Mouse (Mus musculus) inflammation-experienced regulatory T-cells, adult 16 weeks (primary cell): Measurements from ENCODE around the gene Vmn1r208. TPM values are rescaled to one million over a fixed set of nuclear protein-coding genes. Genes with fewer than 3 reads are reported as not detected.

ENCODE experiments used
- polyA plus RNA-seq: library from polyadenylated mRNA; unstranded; fragments of 100-300 nt; shearing (Covaris generic); gene quantifications from one replicate; pipeline ENCODE4 v1.2.1, GENCODE M21; 2017

Gene Vmn1r208
- polyA plus RNA-seq = not detected

DNA sequence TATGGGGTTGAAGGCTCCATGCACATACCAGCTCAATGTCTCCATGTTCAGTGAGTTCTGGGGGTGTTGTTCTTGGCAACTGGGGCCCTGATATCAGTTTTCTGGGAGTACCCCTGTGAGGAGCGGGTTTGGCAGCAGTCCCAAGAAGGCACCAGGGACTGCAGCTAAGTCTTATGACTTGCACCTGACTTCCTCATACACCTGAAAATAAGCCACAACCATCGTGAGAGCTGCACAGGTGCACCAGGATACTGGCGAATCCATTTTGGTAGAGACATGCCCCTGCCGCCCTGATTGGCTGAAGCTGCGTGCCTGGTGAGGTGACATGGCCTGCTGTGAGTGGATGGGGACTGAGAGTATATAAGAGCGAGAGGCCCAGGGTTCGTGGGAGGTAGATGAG, at the start of gene Vmn1r208:
Gene Vmn1r208, minus strand, starts transcription at position 101 of the 400 bp plus-strand sequence.

DNA sequence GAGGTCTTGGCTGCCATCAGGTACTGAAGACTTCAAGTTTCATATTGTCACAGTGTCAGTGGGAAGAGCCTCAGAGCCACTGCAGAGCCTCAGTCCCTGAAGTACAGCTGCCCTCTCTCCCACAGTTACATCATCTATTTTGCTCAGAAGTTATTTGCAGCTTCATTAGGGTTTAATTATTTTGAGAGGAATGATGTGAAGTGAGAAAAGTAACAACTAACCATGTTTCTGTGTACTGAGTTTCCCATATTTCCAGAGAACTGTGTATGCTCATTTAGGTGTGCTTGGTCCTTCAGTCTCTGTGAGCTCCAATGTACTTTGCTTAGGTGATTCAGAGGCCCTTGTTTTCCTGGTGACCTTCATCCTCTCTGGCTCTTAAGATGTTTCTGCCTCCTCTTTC, 32.4 kb upstream of the Vmn1r208 start, which contains the start of gene Vmn1r209:
Gene Vmn1r209, minus strand, starts transcription at position 101 of the 400 bp plus-strand sequence.

DNA sequence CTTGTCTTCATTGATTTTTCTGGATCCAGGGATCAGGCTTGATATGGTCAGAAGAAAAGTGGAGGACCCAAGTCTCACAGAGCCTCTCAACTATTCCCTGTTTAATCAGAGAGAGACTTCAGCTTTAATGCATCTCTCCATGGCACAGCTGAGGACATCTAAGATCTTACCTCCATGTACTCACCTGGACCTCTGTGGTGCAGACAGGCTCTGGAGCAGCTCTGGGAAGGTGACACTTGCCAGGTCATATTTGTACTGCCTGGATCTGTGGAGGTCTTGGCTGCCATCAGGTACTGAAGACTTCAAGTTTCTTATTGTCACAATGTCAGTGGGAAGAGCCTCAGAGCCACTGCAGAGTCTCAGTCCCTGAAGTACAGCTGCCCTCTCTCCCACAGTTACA, 47.7 kb downstream of the Vmn1r208 start, which contains the start of gene Vmn1r207-ps:
Gene Vmn1r207-ps, minus strand, starts transcription at position 101 of the 400 bp plus-strand sequence.

Other genes with a start within 250 kb of the Vmn1r208 start
- not detected for gene Vmn1r204, start 224.2 kb downstream of the Vmn1r208 start, polyA plus RNA-seq
- not detected for gene Vmn1r205, start 184.4 kb downstream of the Vmn1r208 start, polyA plus RNA-seq
- not detected for gene Vmn1r206, start 153.1 kb downstream of the Vmn1r208 start, polyA plus RNA-seq
- not detected for gene Vmn1r207-ps, start 47.8 kb downstream of the Vmn1r208 start, polyA plus RNA-seq
- gene Vmn1r209, start 32.3 kb upstream of the Vmn1r208 start, polyA plus RNA-seq = not detected
- not detected for gene Vmn1r210, start 53.9 kb upstream of the Vmn1r208 start, polyA plus RNA-seq
- not detected for gene Vmn1r211, start 80.2 kb upstream of the Vmn1r208 start, polyA plus RNA-seq
- not detected for gene Vmn1r212, start 106.8 kb upstream of the Vmn1r208 start, polyA plus RNA-seq
- gene Vmn1r213, start 230.3 kb upstream of the Vmn1r208 start, polyA plus RNA-seq = not detected